Mouse (Mus musculus) MEL (cell line): Measurements from ENCODE around the gene Adamts14. TPM values are rescaled to one million over a fixed set of nuclear protein-coding genes. Genes with fewer than 3 reads are reported as not detected.

Source experiments
- DNase-seq: peaks from one replicate; pipeline ENCODE4 v3.0.0; 2011; ENCODE audit warnings: low read depth, low spot score
- H3K27ac ChIP-seq: 2 replicates; pipeline ENCODE4 v1.5.1; 2012; ENCODE audit warnings: low read depth, mild to moderate bottlenecking, control low read depth, low read length, moderate library complexity; ENCODE audit not compliant: control insufficient read depth
- H3K27me3 ChIP-seq, 2 experiments: fragments of 150-350 bp in 1 of 2; sonication (generic) in 1 of 2; 2 replicates each; pipeline ENCODE4 v1.6.1; 2012; ENCODE audit warnings: low read length in 2 of 2, mild to moderate bottlenecking in 2 of 2, improper control_type of control experiment in 1 of 2, moderate library complexity in 1 of 2; ENCODE audit not compliant: insufficient read depth in 2 of 2, control insufficient read depth in 1 of 2
- H3K36me3 ChIP-seq, 2 experiments: 2 replicates each; pipeline ENCODE4 v1.6.1; 2012 to 2014; ENCODE audit warnings: low read length in 2 of 2, improper control_type of control experiment in 1 of 2, inconsistent platforms in 1 of 2, mild to moderate bottlenecking in 1 of 2; ENCODE audit not compliant: insufficient read depth in 2 of 2, control insufficient read depth in 1 of 2
- H3K4me1 ChIP-seq, 2 experiments: fragments of 150-350 bp in 1 of 2; sonication (generic) in 1 of 2; 2 replicates each; pipeline ENCODE4 v1.6.1; 2012; ENCODE audit warnings: low read length in 2 of 2, improper control_type of control experiment in 1 of 2, mild to moderate bottlenecking in 1 of 2; ENCODE audit not compliant: insufficient read depth in 2 of 2, control insufficient read depth in 1 of 2
- H3K4me3 ChIP-seq, 2 experiments: fragments of 150-350 bp in 1 of 2; sonication (generic) in 1 of 2; 2 replicates each; pipeline ENCODE4 v1.5.1; 2012; ENCODE audit warnings: low read depth in 2 of 2, low read length in 2 of 2, mild to moderate bottlenecking in 2 of 2, moderate library complexity in 2 of 2, control low read depth in 1 of 2, improper control_type of control experiment in 1 of 2; ENCODE audit not compliant: control insufficient read depth in 1 of 2, insufficient read depth in 1 of 2
- H3K79me2 ChIP-seq: 2 replicates; pipeline ENCODE4 v1.6.1; 2012; ENCODE audit warnings: mild to moderate bottlenecking, low read length, moderate library complexity; ENCODE audit not compliant: control insufficient read depth, poor library complexity, insufficient read depth
- H3K9ac ChIP-seq: 2 replicates; pipeline ENCODE4 v1.6.1; 2012; ENCODE audit warnings: low read depth, mild to moderate bottlenecking, control low read depth, low read length, moderate library complexity; ENCODE audit not compliant: control insufficient read depth, poor library complexity, severe bottlenecking
- H3K9me3 ChIP-seq: fragments of 150-350 bp; sonication (generic); replicated peaks from 2 replicates; pipeline ENCODE4 v1.6.1; 2012; ENCODE audit warnings: mild to moderate bottlenecking, low read length, improper control_type of control experiment, moderate library complexity; ENCODE audit not compliant: insufficient read depth
- CHD1 ChIP-seq: IDR thresholded peaks from 2 replicates; pipeline ENCODE4 v1.6.1; 2012; ENCODE audit warnings: low read depth, mild to moderate bottlenecking, inconsistent platforms, low read length, improper control_type of control experiment
- CHD2 ChIP-seq: IDR thresholded peaks from 2 replicates; pipeline ENCODE4 v1.6.1; 2011; ENCODE audit warnings: low read length, improper control_type of control experiment
- EP300 ChIP-seq, 2 experiments: IDR thresholded peaks; 2 replicates each; pipeline ENCODE4 v1.6.1; 2011; ENCODE audit warnings: improper control_type of control experiment in 2 of 2, low read length in 2 of 2, low read depth in 1 of 2, mild to moderate bottlenecking in 1 of 2
- GABPA ChIP-seq: IDR thresholded peaks from 2 replicates; pipeline ENCODE4 v1.6.1; 2012; ENCODE audit warnings: low read depth, mild to moderate bottlenecking, inconsistent platforms, low read length, improper control_type of control experiment, moderate library complexity
- HCFC1 ChIP-seq: IDR thresholded peaks from 2 replicates; pipeline ENCODE4 v1.6.1; 2012; ENCODE audit warnings: low read depth, mild to moderate bottlenecking, inconsistent platforms, low read length, improper control_type of control experiment, moderate library complexity
- MAFK ChIP-seq: IDR thresholded peaks from 2 replicates; pipeline ENCODE4 v1.6.1; 2011; ENCODE audit warnings: low read depth, mild to moderate bottlenecking, low read length, improper control_type of control experiment, borderline replicate concordance
- MAX ChIP-seq: IDR thresholded peaks from 2 replicates; pipeline ENCODE4 v1.6.1; 2011; ENCODE audit warnings: low read length, improper control_type of control experiment
- MAZ ChIP-seq: IDR thresholded peaks from 2 replicates; pipeline ENCODE4 v1.6.1; 2012; ENCODE audit warnings: low read depth, mild to moderate bottlenecking, inconsistent platforms, low read length, improper control_type of control experiment
- MXI1 ChIP-seq: IDR thresholded peaks from 2 replicates; pipeline ENCODE4 v1.6.1; 2011; ENCODE audit warnings: mild to moderate bottlenecking, low read depth, low read length, improper control_type of control experiment
- MYB ChIP-seq: IDR thresholded peaks from 2 replicates; pipeline ENCODE4 v1.6.1; 2011; ENCODE audit warnings: mild to moderate bottlenecking, low read depth, low read length, improper control_type of control experiment
- MYC ChIP-seq: IDR thresholded peaks from 2 replicates; pipeline ENCODE4 v1.6.1; 2011; ENCODE audit warnings: low read depth, mild to moderate bottlenecking, low read length, improper control_type of control experiment, moderate library complexity
- NELFE ChIP-seq: IDR thresholded peaks from 2 replicates; pipeline ENCODE4 v1.6.1; 2011; ENCODE audit warnings: low read depth, low read length, improper control_type of control experiment
- POLR2A ChIP-seq, 2 experiments: IDR thresholded peaks; 2 replicates each; pipeline ENCODE4 v1.6.1; 2011 to 2012; ENCODE audit warnings: low read length in 2 of 2, mild to moderate bottlenecking in 2 of 2, control low read depth in 1 of 2, improper control_type of control experiment in 1 of 2, low read depth in 1 of 2, moderate library complexity in 1 of 2; ENCODE audit not compliant: control insufficient read depth in 1 of 2, insufficient read depth in 1 of 2, poor library complexity in 1 of 2
- POLR2AphosphoS5 ChIP-seq: IDR thresholded peaks from 2 replicates; pipeline ENCODE4 v1.6.1; 2012; ENCODE audit warnings: low read depth, borderline replicate concordance, mild to moderate bottlenecking, inconsistent platforms, low read length, moderate library complexity, mixed read lengths
- RAD21 ChIP-seq: IDR thresholded peaks from 2 replicates; pipeline ENCODE4 v1.6.1; 2011; ENCODE audit warnings: mild to moderate bottlenecking, low read depth, low read length, improper control_type of control experiment
- SIN3A ChIP-seq: IDR thresholded peaks from 2 replicates; pipeline ENCODE4 v1.6.1; 2012; ENCODE audit warnings: low read length, improper control_type of control experiment, inconsistent platforms
- SMC3 ChIP-seq: IDR thresholded peaks from 2 replicates; pipeline ENCODE4 v1.6.1; 2011; ENCODE audit warnings: low read depth, low read length, improper control_type of control experiment
- TAL1 ChIP-seq: IDR thresholded peaks from 2 replicates; pipeline ENCODE4 v1.6.1; 2012; ENCODE audit warnings: mild to moderate bottlenecking, inconsistent platforms, low read length, moderate library complexity, mixed read lengths
- TBP ChIP-seq: IDR thresholded peaks from 2 replicates; pipeline ENCODE4 v1.8.0; 2011; ENCODE audit warnings: low read depth, low read length, improper control_type of control experiment
- TCF12 ChIP-seq: IDR thresholded peaks from 2 replicates; pipeline ENCODE4 v1.6.1; 2014; ENCODE audit warnings: low read depth, mild to moderate bottlenecking, inconsistent platforms, low read length, improper control_type of control experiment, moderate library complexity
- USF1 ChIP-seq: IDR thresholded peaks from 2 replicates; pipeline ENCODE4 v1.6.1; 2014; ENCODE audit warnings: low read depth, mild to moderate bottlenecking, inconsistent platforms, low read length, improper control_type of control experiment, moderate library complexity
- USF2 ChIP-seq, 2 experiments: IDR thresholded peaks; 2 replicates each; pipeline ENCODE4 v1.6.1; 2011 to 2012; ENCODE audit warnings: improper control_type of control experiment in 2 of 2, low read length in 2 of 2, borderline replicate concordance in 1 of 2, inconsistent platforms in 1 of 2, low read depth in 1 of 2, mild to moderate bottlenecking in 1 of 2; ENCODE audit not compliant: insufficient read depth in 1 of 2
- ZC3H11A ChIP-seq: IDR thresholded peaks from 2 replicates; pipeline ENCODE4 v1.6.1; 2012; ENCODE audit warnings: low read depth, mild to moderate bottlenecking, inconsistent platforms, low read length, improper control_type of control experiment
- ZKSCAN1 ChIP-seq: IDR thresholded peaks from 2 replicates; pipeline ENCODE4 v1.6.1; 2012; ENCODE audit warnings: low read depth, mild to moderate bottlenecking, inconsistent platforms, low read length, improper control_type of control experiment, moderate library complexity
- ZMIZ1 ChIP-seq: IDR thresholded peaks from 2 replicates; pipeline ENCODE4 v1.6.1; 2012; ENCODE audit warnings: low read depth, mild to moderate bottlenecking, inconsistent platforms, low read length, improper control_type of control experiment, moderate library complexity
- ZNF384 ChIP-seq: IDR thresholded peaks from 2 replicates; pipeline ENCODE4 v1.6.1; 2012; ENCODE audit warnings: low read depth, mild to moderate bottlenecking, inconsistent platforms, low read length, improper control_type of control experiment
- polyA plus RNA-seq, 2 experiments: library from polyadenylated mRNA; stranded (reverse) in 1 of 2; unstranded in 1 of 2; fragments of >175 nt in 1 of 2; fragments of >200 nt in 1 of 2; gene quantifications; 2 replicates each; pipeline versions ENCODE4 v1.2.1 to v1.2.4; 2012; ENCODE audit warnings: low replicate concordance in 2 of 2, low read depth in 1 of 2; ENCODE audit not compliant: insufficient read length in 2 of 2, insufficient read depth in 1 of 2, missing spikeins in 1 of 2
- total RNA-seq: library from RNA; depleted of rRNA; stranded (reverse); fragments of 300-350 nt; gene quantifications from 2 replicates; pipeline ENCODE4 v1.2.3, GENCODE M21; 2012

Gene Adamts14
- total and polyA plus RNA-seq, 3 experiments, result not detected

DNA sequence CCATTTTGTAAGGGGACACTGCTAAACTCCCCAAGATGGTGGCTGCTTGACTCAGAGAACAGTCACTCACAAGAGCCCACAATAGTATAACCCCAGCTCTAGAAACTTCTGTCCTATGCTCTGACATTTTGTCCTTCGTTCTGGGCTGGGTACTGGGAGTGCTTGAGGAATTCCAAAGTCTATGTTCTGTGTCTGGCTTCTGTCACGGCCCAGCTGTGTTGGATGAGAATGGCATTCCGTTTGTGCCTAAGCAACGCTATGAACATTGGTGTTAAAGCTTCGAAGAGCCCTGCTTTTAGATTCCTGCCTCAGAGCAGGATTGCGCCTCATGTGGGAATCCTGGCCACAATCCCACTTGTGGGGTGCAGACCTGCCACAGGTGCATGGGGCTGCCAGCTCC lies 38.9 kb upstream of the Adamts14 start:
- no peak for DNase-seq
- no peaks in the 10 kb centered on the region for H3K9me3 ChIP-seq
- H3K79me2 ChIP-seq, result no peaks in the 10 kb centered on the region
- no peaks in the 10 kb centered on the region for H3K27me3 ChIP-seq
- TF ChIP-seq MYB (no peak), ZC3H11A (no peak), EP300 (IDR thresholded peaks at IDR 0.05; ENCODE audit: low read depth in 1 of 2, low read length in 2 of 2) (no peak), MYC (no peak), GABPA (no peak), MAFK (no peak), CHD1 (no peak), CHD2 (no peak), POLR2A (IDR thresholded peaks at IDR 0.05; ENCODE audit: control insufficient read depth in 1 of 2, insufficient read depth in 1 of 2, low read depth in 1 of 2, low read length in 2 of 2, poor library complexity in 1 of 2) (no peak), RAD21 (no peak), ZMIZ1 (no peak), TAL1 (no peak), USF1 (no peak), SIN3A (no peak), MAX (no peak), HCFC1 (no peak)
- H3K4me3 ChIP-seq, result no peak overlapping the region
- no peaks in the 10 kb centered on the region for H3K4me1 ChIP-seq
- no peaks in the 10 kb centered on the region for H3K36me3 ChIP-seq
- H3K9ac ChIP-seq, result no peak overlapping the region
- H3K27ac ChIP-seq, result no peak overlapping the region

DNA sequence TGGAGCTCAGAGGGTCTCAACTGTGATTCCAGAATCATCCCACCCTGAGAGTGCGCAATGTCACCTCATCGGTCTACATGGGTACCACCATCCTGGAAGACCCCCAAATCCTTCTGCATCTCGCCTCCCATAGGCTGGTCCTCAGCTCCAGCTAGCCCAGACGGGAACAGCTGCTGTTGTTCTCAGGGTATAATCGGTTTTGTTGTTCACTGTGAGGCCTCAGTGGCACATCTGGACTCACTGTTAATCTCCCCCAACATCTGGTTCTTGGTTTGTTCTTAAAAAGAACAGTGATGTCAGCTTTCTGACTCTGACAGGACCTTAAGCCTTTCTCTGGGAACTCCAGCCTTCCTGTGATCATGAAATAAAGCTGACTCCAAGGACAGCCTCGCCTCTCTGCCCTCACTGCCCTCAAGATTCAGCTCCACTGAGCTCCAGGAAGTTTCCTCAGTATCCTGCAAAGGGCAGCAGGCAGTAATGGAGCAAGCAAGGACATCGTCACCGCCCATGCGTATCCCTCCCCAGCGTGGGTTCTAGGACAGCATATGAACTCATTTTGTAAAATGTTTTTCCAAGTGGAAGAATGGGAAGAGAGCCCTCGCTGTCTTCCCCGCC lies 35.6 kb upstream of the Adamts14 start:
- Histone ChIP-seq H3K27ac (no peak overlapping the region), H3K9me3 (no peaks in the 10 kb centered on the region), H3K9ac (no peak overlapping the region), H3K4me3 (no peak overlapping the region), H3K36me3 (no peaks in the 10 kb centered on the region), H3K27me3 (no peaks in the 10 kb centered on the region), H3K79me2 (no peaks in the 10 kb centered on the region), H3K4me1 (no peaks in the 10 kb centered on the region)
- no peak for DNase-seq
- no peak for TF ChIP-seq TCF12
- no peak for TF ChIP-seq POLR2A (IDR thresholded peaks at IDR 0.05; ENCODE audit: control insufficient read depth in 1 of 2, insufficient read depth in 1 of 2, low read depth in 1 of 2, low read length in 2 of 2, poor library complexity in 1 of 2)
- TF ChIP-seq ZKSCAN1, result no peak
- TF ChIP-seq NELFE, result no peak
- TF ChIP-seq MAZ, result no peak
- no peak for TF ChIP-seq MXI1
- no peak for TF ChIP-seq POLR2AphosphoS5
- TF ChIP-seq CHD1, result no peak
- TF ChIP-seq MAX, result no peak
- no peak for TF ChIP-seq RAD21
- no peak for TF ChIP-seq SMC3
- no peak for TF ChIP-seq USF1
- TF ChIP-seq ZMIZ1, result no peak
- TF ChIP-seq TBP, result no peak
- no peak for TF ChIP-seq TAL1
- TF ChIP-seq EP300 (IDR thresholded peaks at IDR 0.05; ENCODE audit: low read depth in 1 of 2, low read length in 2 of 2), result no peak
- no peak for TF ChIP-seq MYC
- TF ChIP-seq ZNF384, result no peak
- no peak for TF ChIP-seq USF2 (IDR thresholded peaks at IDR 0.05; ENCODE audit: borderline replicate concordance in 1 of 2, insufficient read depth in 1 of 2, low read depth in 1 of 2, low read length in 2 of 2)
